Mouse (Mus musculus) G1E (cell line): ENCODE results near the gene Chd4.

Experiments
- CTCF ChIP-seq: IDR thresholded peaks from 2 replicates; pipeline ENCODE4 v1.5.1; 2012; ENCODE audit warnings: low read depth, low read length, inconsistent platforms, mixed read lengths
- TAL1 ChIP-seq: conservative IDR thresholded peaks from 2 replicates; pipeline ENCODE4 v1.6.1; 2012; ENCODE audit warnings: low read depth, low read length, inconsistent platforms, mixed read lengths

- no peak for TF ChIP-seq TAL1
- no peak for TF ChIP-seq CTCF
Observed at GRCm38 (mm10) chr6:125146797-125147196, 51.0 kb downstream of the Chd4 start.
